In genomic region chr15:81476597-81476996, GRCm38 (mm10) we compare ENCODE assay signal across 10 mouse cellular contexts. TPM values are rescaled to one million over a fixed set of nuclear protein-coding genes. Genes with fewer than 3 reads are reported as not detected.
DNase-seq lines count a peak whose midpoint lies in the region; ATAC-seq lines count a peak whose summit lies in the region.
"Had no signal": no experiment of that assay in that cellular context is flagged by ENCODE, and none has a peak within 500 bp of the region (broad histone marks: within the 10 kb centered on the region; RNA-seq: fewer than 3 reads in every experiment).

No protein-coding gene starts in this region.

- peak; percentile 42 for DNase-seq in adrenal gland, adult 2 months
- DNase-seq in adrenal gland, adult 18-20 months (ENCODE audit: low spot score in 2 of 2) = no peak
- peak; percentile 34 for DNase-seq in lung, postnatal 36 days
- no peak for DNase-seq in lung, postnatal 14 days
- DNase-seq in liver, embryonic 13.5 days = no peak
- DNase-seq in ovary, postnatal 14 days (ENCODE audit: low spot score) = no peak
- no peak for DNase-seq in layer of hippocampus, postnatal 25 days (ENCODE audit: extremely low spot score in 1 of 2, low spot score in 1 of 2)
- DNase-seq in right cerebral cortex, adult 2 months (ENCODE audit: low spot score in 2 of 2) = no peak
- DNase-seq: cerebellum, adult 8-10 months; right cerebral cortex, postnatal 25 days had no signal

- 10% methylated on average over 2 of the region's 2 CpGs for WGBS in liver, embryonic 13.5 days (ENCODE audit: insufficient replicate concordance)

- H3K27me3 ChIP-seq in liver, embryonic 13.5 days = no peaks in the 10 kb centered on the region

- peak; percentile 51; the same call in 1 of the 2 replicates for ATAC-seq in liver, embryonic 13.5 days (ENCODE audit: low read depth)

- H3K9me3 ChIP-seq in liver, embryonic 13.5 days (replicated peaks) = no peaks in the 10 kb centered on the region

- H3K4me1 ChIP-seq in liver, embryonic 13.5 days (replicated peaks) = peaks cover 29% of the 10 kb centered on the region

- H3K36me3 ChIP-seq in liver, embryonic 13.5 days = peaks cover 42% of the 10 kb centered on the region

- no peak overlapping the region for H3K9ac ChIP-seq in liver, embryonic 13.5 days

- H3K4me3 ChIP-seq in liver, embryonic 13.5 days (replicated peaks) = no peak overlapping the region

- no peak overlapping the region for H3K27ac ChIP-seq in liver, embryonic 13.5 days

- peak overlapping the region; percentile 33 for H3K4me2 ChIP-seq in liver, embryonic 13.5 days

RNA-seq across cellular contexts. Expression of gene Rbx1, which starts 10.5 kb away (rescaled TPM):
- 100 to 1,000 TPM; 128 to 150 TPM for total RNA-seq in adrenal gland, adult 2 months (2021)
- polyA plus RNA-seq in adrenal gland, adult 2 months (2012; rRNA removed) = 13.8 and 16.8 TPM in 2 replicates
- 100 to 1,000 TPM; 133 to 140 TPM for total RNA-seq in adrenal gland, adult 18-20 months (2021)
- 336 and 337 TPM in 2 replicates for polyA plus RNA-seq in liver, embryonic 13.5 days (2015; fragmentation: Nextera tagmentation; extraction: Ambion mirVana)
- total RNA-seq in layer of hippocampus, postnatal 25 days (2021) = 100 to 1,000 TPM; 124 to 153 TPM

Comparison
In these comparisons a context has a peak if more than half of its experiments do, and no peak if none do; other contexts are left out.
1. DNase-seq: peak in adrenal gland, adult 2 months (single experiment) and lung, postnatal 36 days (single experiment); none in adrenal gland, adult 18-20 months (0 of 2), lung, postnatal 14 days (single experiment), liver, embryonic 13.5 days (single experiment), ovary, postnatal 14 days (single experiment), layer of hippocampus, postnatal 25 days (0 of 2) and right cerebral cortex, adult 2 months (0 of 2).